Mouse (Mus musculus) cerebellum, postnatal 25 days (tissue): ENCODE data around the gene Shisa3.

ENCODE experiments used
- DNase-seq, 2 experiments: peaks; one replicate each; pipeline ENCODE4 v3.0.0; 2021; ENCODE audit warnings: mixed read lengths in 2 of 2

Gene Shisa3

DNA sequence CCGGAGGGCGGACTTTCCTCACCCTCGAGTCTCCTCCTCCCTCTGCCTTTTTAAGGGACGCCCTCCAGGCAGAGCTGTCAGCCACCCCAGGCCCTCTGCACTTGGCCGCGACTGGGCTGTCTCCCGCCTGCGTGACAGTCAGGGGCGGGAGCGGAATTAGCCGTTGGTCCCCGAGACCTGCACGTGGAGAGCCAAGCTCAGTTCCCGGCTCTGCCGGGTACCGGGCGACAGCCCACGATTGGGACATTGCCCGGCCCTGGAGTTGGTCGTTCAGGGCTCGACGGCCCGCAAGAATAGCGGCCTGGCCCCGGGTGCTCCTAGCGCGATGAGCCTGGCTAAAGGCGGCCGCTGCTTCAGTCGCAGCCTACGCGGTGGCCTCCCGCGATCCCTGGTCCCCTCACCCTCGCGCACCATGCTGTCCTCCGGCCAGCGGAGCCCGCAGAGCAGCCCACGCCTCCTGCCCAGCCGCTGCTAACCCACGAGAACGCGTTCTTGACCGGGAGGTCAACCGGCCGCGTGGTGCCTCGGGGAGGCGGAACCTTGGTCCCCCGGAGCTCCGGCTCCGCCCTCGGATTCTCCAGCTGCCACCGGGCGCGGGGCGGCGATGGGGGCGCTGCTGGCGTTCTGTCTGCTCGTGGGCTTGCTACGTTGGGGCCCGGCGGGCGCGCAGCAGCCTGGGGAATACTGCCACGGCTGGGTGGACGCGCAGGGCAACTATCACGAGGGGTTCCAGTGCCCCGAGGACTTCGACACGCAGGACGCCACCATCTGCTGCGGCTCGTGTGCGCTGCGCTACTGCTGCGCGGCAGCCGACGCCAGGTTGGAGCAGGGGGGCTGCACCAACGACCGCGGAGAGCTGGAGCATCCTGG is at the start of gene Shisa3:
TSS of gene Shisa3 (plus strand) at position 79 of the 870 bp plus-strand sequence.
- DNase-seq = peak; percentile 19 to 26

DNA sequence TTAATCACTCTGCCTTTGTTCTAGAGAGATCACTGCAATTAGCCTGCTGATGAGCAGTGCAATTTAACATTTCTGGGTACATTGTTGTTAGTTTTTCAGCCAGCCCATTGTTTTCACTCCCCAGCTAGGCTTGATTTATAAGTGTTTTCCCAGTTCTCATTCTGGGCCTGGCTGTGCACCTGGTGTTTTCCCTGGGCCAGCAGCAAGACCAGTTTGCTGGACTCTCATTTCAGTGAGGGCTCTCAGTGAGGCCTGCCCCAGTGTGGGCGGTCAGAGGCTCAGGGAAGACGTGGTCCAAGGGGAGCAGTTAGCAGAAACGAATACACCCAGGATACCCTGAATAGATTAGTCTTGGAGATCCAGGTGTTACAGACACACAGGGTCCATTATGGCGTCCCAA is 49.0 kb upstream of the Shisa3 start:
- no peak for DNase-seq

DNA sequence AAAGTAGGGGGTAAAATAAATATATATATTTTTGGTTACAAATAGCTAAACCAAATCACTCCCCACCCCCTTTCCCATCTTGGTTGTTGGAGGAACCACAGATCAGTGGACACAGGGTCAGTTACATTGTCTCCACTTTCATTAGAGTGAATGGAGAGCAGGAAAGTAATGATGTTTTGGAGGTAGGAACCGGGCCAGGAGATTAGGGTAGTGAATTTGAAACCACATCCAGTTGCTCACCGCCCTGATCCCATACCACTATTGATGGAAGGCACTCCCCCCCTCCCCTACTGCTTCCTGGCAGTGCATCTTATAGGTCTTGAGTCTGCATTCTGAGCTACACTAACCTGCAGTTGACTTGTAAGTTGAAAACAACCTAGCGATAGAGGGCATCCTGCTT is 48.6 kb upstream of the Shisa3 start:
- DNase-seq = no peak

DNA sequence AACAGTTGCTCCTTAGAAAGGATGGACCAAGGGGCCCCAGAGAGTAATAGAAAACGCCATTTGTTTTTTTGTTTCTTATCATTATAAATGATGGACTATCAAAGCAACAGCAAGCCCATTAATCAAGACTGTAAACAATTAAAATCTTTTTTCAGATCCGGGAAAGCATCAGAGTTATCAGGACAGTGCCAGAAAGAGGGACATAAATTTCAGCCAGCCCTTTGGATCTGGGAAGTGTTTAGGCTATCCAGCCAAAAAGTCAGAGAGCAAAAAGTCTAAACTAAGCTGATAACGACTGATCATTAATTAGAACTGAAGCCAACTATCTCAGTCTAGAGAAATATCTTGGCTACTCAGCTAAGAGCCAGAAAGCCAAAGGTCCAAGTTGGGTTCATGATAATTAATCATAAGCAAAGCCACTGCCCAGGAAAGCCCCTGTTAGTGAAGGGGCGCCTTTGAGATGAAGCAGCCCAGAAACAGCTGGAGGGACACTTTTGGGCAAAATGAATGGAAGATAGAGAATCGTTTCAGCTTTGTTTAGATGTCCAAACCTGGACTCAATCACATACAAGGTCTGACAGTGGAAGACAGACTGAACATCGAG is 35.0 kb upstream of the Shisa3 start:
- DNase-seq = no peak

DNA sequence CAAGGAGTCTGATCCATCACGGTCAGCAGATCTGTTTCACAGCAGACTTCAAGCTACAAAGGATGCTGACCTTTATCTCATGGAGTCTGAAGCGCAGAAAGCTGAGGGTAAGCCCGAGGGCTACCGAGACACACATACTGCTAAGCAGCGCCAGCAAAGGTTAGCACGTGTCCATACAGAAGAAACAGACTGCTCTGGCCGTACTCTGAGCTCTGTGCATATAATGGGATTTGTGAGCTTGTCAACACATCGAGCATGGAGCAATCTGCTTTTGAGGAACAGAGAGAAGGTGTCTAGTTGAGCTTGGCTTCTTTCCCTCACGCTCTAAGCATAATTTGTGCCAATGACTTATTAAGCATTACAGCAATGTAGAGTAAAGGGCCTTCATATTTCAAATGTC is 33.6 kb upstream of the Shisa3 start:
- DNase-seq = no peak

DNA sequence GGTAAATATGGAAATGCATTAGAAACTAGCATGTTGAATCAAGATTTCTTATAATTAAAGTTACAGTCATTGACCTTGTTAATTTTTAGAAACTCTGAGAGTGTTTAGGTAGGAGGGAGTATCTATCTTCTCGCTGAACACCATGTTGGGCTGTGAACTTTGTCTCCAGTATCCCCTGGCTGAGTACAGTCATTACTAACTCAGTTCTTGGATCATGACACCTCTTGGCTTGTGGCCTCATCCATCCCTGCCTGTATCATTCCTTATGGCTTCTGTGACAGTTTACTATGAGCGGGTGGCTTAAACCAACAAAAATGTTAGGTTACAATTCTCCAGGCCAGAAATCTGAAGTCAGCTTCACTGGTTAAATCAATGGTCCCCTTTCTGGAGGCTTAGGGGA is 32.0 kb upstream of the Shisa3 start:
- no peak for DNase-seq

DNA sequence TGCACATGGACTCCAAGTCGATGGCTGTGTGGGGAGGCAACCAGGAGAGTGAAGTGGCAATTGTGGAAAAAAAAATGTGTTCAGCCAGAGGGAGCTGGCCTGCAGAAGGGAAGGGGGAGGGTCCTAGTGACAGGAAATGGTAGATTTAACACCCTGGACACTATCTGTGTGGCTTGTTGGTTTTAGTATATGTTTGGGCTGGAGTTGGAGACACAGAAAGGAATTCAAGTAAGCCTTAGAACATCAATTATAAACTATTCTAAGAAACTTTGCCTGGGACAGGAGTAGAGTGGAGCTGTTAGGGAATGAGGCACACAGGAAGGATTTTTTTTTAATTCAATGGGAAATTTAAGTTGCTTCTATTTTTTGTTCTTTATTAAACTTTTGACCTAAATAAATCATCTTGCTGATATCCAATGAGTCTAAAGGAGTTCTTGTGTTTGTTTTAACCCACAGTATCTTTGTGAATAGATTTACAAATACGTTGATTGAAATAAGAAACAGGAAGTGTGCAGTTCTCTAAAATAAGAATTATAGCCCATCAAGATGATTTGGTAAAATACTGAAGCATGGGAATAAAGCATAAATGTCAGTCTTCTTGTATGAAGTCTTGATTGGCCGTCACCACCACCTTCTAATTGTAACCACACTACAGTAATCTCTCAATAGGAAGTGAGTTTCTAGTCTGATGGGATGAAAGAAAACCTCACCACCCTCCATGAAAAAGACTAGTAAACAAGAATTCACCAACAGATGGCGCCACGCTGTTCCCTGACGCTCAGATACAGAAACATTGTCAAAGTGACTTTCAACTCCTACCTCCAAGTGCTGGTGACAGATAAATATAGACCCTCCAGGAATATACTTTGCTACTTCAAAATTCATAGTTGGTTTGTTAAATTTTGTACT is 27.7 kb upstream of the Shisa3 start:
- DNase-seq = no peak

DNA sequence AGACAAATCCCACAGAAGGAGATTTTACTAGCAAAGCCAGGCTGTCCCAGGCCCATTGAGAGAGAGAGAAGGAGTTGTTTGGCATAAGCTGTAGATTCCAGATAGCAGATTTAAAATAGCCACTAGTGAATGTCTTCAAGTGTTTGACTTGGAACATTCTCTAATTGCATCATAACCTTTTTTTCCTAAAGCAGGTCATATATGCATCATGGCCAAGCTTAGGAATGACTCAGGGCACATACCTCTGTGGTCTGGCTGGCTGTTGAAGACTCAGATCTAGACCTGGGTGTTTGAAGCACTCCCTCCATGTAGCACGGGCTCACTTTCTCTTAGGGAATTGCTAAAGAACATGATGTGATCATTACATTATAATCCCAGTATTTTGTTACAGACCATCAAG is 12.6 kb upstream of the Shisa3 start:
- DNase-seq = no peak

DNA sequence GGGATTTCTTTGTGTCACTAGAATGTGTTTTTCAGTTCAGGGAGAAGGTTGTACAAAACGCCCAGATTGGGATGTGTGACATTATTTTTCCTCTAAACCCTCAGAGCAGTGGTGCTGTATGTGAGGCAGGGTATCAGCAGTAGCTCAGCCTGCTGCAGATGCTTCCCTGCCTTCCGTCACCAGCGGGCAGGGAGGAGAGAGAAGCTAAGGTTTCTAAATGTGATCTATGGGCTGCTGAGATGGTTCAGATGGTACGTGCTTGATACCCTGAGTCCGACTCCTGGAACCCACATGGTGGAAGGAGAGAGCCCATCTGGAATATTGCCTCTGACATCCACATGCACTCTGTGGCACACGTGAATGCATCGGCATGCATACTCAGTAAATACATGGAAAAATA is 12.1 kb upstream of the Shisa3 start:
- no peak for DNase-seq

DNA sequence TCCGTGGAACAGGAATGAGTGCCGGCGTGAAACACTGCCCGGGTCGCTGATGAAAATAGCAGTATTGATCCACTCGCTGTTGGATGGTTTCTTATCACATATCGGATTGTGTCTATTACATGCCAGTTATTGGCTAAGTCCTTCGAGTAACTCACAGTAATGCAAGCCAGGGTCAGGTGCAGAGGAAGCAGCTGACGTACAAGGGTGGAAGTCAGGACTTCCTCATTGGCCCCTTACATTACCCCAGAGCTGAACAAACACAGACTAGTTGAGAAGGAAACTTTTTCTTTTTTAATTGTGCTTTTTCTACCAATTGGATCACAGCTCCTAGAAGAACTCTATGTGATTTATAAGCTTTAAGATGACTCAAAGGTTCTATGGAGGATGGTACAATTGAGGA is 7.7 kb upstream of the Shisa3 start:
- DNase-seq = no peak

DNA sequence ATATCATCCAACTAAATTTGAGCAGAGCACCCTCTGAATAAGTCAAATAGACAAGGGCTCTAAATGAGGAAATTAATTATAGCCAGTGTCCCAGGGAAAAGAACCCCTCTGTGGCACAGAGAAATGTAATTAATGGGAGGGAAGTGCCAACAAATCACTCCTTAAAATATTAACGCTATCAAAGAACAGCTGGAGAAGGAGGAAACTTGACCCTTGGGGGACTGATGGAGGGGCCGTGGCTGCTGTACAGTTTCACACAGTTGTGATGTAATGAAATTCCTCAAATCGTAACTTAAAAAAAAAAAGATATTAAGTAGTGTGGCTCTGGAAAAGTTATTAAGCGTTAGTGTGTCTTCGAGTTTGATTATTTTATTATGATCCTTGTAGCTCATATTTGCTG is 1.7 kb upstream of the Shisa3 start:
- no peak for DNase-seq

DNA sequence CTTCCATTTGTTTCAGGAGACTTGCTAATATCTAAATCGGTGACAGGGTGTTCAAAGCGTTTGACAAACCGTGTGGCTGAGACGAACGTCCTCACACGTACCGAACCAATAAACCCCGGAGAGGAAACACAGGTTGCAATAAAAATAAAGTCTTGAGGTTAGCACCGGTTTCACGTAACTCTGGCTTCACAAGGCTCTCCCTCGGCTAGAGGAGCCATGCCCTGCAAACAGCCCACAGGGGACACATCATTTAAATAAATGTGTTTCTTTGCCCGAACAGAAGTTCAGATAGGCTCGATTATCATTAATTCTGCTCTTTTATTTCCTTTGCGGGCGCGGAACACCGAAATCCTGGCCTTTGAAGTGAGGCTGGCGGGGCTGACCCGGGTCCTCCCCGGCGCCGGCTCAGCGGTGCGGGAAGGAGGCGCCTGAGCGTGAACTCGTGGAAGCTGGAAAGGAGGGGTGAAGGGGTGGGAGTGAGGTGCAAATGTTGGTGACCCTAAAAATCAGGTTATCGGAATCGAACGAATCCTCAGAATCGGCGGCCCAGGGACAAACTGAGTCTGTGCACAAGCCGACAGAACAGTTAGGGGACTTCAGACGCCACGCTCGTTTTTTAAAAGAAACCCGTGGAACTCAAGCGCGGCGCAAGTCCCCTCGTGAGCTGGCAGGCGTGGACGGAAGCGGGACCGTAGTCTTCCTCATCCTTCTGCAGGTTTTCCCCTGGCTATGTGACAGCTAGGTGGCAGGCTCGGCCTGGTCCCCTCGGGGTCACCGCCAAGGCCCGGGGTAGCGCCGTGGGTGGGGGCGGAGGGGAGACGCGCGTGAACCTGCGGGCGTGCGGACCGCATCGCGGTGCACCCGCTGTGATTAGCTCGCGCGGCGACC is 522 bp upstream of the Shisa3 start:
- peak; percentile 32 to 62 for DNase-seq

DNA sequence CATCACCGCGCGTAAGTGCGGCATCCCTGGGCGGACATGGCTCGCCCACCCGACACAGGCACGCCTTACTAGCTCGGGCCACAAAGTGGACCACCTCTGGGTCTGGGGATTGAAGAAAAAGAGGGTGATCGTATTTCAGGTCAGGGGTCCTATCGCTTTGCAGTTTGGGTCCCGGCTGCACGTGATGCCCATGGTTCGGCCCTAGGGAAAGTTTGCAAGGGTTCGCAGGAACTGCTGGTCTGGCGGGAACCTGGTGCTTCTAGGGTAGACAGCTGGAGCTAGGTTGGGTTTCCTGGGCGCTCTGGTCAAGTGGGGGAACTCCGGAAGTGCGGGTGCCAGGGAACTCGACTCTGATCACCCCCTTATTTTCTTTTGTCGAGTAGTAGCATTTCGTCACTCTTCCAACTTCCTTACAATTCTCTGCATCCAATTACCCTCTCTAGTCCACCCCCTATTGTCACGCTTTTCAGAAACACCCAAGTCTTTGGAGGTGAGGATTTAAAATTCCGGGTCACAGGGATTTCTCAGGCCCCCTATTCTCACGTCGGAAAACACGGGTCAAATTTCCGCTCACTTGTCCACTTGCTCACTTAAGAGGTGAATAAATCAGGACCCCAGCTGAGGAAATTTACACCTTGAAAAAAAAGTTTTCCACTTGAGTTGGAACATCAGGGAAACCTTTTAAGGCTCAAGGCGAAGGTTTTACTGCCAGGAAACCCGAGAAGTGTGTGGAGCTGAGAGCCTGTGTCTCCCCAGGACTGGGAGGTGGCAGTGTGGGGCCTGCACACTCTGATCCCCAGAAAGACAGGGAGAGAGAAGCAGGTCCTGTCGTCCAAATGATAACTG is 1.2 kb downstream of the Shisa3 start:
- DNase-seq = no peak

DNA sequence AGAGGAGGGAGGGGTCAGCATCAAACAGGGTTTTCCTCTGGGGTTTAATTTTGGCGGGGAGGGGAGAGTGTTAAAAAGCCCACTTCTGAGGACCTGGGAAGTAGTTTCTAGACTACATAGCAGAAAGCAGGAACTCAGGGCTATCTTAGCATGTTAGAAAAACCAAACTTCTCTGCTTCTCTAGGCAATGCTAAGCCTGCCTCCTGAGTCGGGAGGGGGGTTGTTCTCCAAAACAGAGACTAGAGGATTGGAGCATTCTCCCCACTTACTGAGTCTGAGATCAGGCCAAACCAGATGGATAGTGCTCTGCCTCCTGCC is 1.8 kb downstream of the Shisa3 start:
- no peak for DNase-seq

DNA sequence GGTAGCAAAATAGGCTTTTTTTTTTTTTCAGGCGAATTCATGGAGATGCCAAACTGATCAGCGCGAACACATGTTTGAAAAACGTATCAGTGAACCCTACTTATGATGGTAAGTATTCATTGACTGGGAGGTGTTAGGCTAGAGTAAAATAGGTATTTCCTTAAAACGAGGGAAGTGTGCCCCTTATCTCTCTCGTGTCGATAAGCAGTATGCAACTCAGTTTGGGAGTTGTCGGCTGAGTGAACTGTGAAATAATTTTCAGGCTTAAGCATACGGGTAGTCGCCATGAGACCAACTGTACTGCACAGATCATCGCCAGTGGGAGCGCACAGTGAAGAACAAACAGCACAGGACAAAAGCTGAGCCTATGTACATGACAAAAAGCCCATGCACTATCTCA is 13.5 kb downstream of the Shisa3 start:
- DNase-seq = no peak

DNA sequence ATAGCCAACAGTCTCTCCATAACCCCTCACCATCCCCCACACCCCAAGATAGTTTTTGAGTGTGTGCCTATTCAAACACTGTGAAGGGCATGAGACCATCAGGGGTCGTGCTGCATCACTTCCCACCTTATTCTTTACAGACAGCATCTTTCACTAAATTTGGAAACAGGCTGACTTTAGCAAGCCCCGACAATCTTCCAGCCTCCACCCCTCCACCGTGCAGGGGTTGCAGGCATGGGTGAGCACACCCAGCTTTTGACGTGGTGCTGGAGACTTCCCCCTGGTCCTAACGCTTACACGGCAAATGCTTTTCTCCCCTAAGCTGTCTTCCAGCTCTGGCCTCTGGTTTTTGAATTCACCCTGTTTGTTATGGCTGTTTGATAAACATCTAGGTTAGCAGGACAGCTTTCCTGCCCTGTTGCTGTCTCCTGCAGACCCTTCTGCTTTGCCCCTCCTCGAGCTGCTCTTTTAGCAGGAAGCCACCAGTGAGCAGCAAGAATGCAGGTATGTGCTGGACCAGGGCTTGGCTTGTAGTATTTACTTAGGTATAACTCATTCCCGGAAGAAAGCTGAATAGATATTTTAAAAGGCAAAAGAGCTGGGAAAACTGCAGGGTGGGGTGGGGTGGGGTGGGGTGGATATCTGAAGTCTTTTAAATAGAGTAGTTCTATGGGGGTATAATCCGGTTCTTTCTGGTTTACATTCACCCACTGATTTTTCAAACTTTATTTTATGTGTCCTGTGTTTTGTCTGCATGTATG is 20.7 kb downstream of the Shisa3 start:
- no peak for DNase-seq

DNA sequence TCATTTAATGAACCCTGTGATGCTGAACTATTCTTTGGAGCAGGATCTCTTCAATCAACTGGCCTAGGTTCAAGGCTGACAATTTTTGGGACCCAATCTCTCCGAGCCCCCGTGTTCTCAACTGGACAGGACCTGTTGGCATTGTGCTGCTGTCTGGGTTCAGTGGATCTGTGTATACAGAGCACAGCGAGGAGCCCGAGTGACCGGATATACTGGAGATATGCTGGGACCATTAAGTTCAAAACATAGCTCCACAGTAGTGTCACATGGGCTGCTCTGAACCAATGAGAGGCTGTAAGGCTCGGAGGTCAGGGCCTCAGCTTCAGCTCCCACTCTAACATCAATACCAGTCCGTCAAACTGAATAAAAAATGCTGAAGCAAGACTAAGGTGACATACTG is 21.8 kb downstream of the Shisa3 start:
- no peak for DNase-seq

DNA sequence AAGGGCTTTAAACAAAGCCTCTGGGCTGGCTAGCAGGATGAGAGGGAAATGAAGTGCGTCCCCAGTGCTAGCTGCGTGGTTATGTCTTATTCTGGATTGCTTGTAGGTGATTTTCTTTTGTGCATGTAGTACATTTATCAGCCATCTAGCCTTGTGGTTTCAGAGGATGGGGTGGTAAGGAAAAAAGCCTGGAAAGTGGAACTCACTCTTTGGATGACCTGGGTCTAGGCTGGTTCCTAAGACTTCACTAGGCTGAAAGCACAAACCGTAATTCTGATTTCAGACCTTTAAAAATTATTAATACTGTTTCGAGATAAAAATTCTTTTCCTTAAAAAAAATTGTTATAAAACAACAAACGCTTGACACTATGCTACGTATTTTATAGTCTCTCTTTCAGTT is 22.2 kb downstream of the Shisa3 start:
- no peak for DNase-seq

DNA sequence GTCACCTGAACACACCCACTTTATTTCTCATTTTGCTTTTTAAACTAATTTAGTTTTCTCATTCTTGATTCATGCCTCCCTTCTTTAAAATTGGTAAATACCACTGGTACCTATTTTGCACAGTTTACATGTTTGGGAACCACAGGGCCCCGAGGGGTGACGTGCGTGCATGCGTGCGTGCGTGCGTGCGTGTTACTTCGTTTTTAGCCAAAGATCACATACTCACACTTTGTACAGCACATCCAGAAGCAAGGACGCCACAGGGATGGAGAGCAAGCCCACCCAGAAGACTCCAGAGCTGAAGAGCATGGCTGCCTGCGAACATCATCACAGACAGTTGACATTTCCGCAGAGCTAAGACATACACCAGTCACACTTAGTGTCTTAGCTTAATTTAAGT is 23.6 kb downstream of the Shisa3 start:
- DNase-seq = no peak

DNA sequence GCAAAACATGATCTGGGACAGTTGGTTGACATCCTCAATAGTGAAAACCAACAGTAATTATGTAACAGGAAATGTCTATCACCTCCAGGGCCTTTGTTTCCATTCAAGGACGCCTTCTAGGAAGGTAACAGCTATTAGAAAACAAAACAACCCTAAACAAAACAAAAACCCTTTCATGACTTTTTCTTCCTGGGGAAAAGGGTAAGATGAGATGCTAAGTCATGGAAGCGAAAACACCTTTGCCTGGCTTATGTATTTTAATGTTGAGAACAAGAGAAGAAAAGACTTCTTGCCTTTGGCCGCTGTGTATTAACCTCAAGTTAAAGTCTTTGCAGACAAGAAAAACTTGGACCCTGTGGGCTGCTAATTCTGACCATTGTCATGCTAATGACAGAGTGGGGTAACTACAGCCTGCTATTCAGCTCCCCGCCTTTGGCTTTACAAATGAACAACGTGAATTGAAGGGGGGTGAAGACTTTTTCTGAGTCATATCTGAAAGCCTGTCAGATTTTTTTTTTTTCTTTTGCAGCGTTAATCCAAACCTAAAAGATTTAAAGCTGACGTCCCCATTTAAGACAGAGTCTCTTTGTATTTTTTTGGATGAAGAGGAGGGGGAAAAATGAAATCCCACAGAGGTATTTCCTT is 25.6 kb downstream of the Shisa3 start:
- no peak for DNase-seq
